Mouse (Mus musculus): ENCODE data around the gene Abhd2. TPM values are rescaled to one million over a fixed set of nuclear protein-coding genes. Genes with fewer than 3 reads are reported as not detected.
A peak's percentile ranks its signal among the peaks of the same experiment; 100 is the strongest.

Gene Abhd2
- polyA plus RNA-seq, 1 experiment from 2014 or later: 5.4 TPM

- Histone ChIP-seq H3K36me3 (no peaks in the 10 kb centered on the region), H3K4me1 (peaks cover 19% of the 10 kb centered on the region; the same call in 1 of the 2 replicates), H3K27ac (no peak overlapping the region), H3K27me3 (ENCODE audit: insufficient read depth, poor library complexity, severe bottlenecking) (peaks cover 8% of the 10 kb centered on the region; the same call in 1 of the 2 replicates), H3K9me3 (no peaks in the 10 kb centered on the region), H3K4me3 (no peak overlapping the region)
- whole genome bisulfite sequencing: 51% methylated on average over 7 of the region's 7 CpGs
- DNase-seq (ENCODE audit: low spot score): no peak
These were observed 25.1 kb upstream of the Abhd2 start for GRCm38 (mm10) chr7:79247881-79248389.

- no peaks in the 10 kb centered on the region for H3K9me3 ChIP-seq
- no peak for DNase-seq (ENCODE audit: low spot score)
- no peak overlapping the region for H3K27ac ChIP-seq
- H3K27me3 ChIP-seq (ENCODE audit: insufficient read depth, poor library complexity, severe bottlenecking): peaks cover 5% of the 10 kb centered on the region; the same call in 1 of the 2 replicates
- H3K4me3 ChIP-seq: no peak overlapping the region
- WGBS: 87% methylated on average over 2 of the region's 2 CpGs
- H3K4me1 ChIP-seq: peaks cover 10% of the 10 kb centered on the region; the same call in 1 of the 2 replicates
- H3K36me3 ChIP-seq: no peaks in the 10 kb centered on the region
These were observed 23.4 kb upstream of the Abhd2 start for GRCm38 (mm10) chr7:79249581-79249980.

GRCm38 (mm10) chr7:79254248-79254888 lies 18.6 kb upstream of the Abhd2 start:
- WGBS: 64% methylated on average over 3 of the region's 3 CpGs

GRCm38 (mm10) chr7:79255350-79255749 lies 17.6 kb upstream of the Abhd2 start:
- 88% methylated on average over 7 of the region's 7 CpGs for WGBS
- no peak overlapping the region for H3K4me3 ChIP-seq
- no peaks in the 10 kb centered on the region for H3K36me3 ChIP-seq
- peaks cover 4% of the 10 kb centered on the region; the same call in 1 of the 2 replicates for H3K27me3 ChIP-seq (ENCODE audit: insufficient read depth, poor library complexity, severe bottlenecking)
- H3K9me3 ChIP-seq: no peaks in the 10 kb centered on the region
- no peak overlapping the region for H3K27ac ChIP-seq
- no peaks in the 10 kb centered on the region for H3K4me1 ChIP-seq
- DNase-seq (ENCODE audit: low spot score): no peak

More at GRCm38 (mm10) chr7:79254248-79254888, 18.6 kb upstream of the Abhd2 start:
- Histone ChIP-seq H3K4me1 (no peaks in the 10 kb centered on the region), H3K27ac (0 out of 2 replicates have a peak overlapping the region, but pooled peaks have one; percentile 30), H3K9me3 (no peaks in the 10 kb centered on the region), H3K4me3 (no peak overlapping the region), H3K27me3 (ENCODE audit: insufficient read depth, poor library complexity, severe bottlenecking) (peaks cover 4% of the 10 kb centered on the region; the same call in 1 of the 2 replicates), H3K36me3 (no peaks in the 10 kb centered on the region)
- DNase-seq (ENCODE audit: low spot score): no peak

DNA sequence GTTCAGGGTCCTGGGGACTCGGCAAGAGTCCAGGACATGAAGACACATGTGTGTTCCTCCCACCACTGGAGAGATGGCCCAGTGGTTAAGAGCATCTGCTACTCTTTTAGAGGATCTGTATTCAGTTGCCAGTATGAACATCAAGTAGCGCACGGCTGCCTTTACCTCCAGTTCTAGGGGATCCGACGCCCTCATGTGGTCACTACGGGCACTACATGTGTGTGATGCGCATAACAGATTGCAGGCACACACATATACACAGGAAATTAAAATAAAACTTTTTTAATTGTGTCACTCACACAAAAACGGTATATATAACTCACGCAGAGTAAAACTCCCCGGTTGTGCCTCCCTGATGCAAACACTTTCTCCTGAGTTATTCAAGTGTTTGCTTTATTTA lies 17.2 kb upstream of the Abhd2 start:
- Histone ChIP-seq H3K27ac (no peak overlapping the region), H3K36me3 (no peaks in the 10 kb centered on the region), H3K9me3 (no peaks in the 10 kb centered on the region), H3K27me3 (ENCODE audit: insufficient read depth, poor library complexity, severe bottlenecking) (peaks cover 4% of the 10 kb centered on the region; the same call in 1 of the 2 replicates), H3K4me3 (no peak overlapping the region), H3K4me1 (no peaks in the 10 kb centered on the region)
- DNase-seq (ENCODE audit: low spot score): no peak
- 79% methylated on average over 10 of the region's 10 CpGs for WGBS

- Histone ChIP-seq H3K9me3 (no peaks in the 10 kb centered on the region), H3K27me3 (ENCODE audit: insufficient read depth, poor library complexity, severe bottlenecking) (peaks cover 4% of the 10 kb centered on the region; the same call in 1 of the 2 replicates), H3K27ac (no peak overlapping the region), H3K36me3 (no peaks in the 10 kb centered on the region), H3K4me1 (no peaks in the 10 kb centered on the region), H3K4me3 (no peak overlapping the region)
- no peak for DNase-seq (ENCODE audit: low spot score)
- 83% methylated on average over 4 of the region's 4 CpGs for WGBS
These were observed 16.3 kb upstream of the Abhd2 start for GRCm38 (mm10) chr7:79256716-79257115.

GRCm38 (mm10) chr7:79258981-79259542 lies 13.9 kb upstream of the Abhd2 start:
- Histone ChIP-seq H3K9me3 (no peaks in the 10 kb centered on the region), H3K4me1 (no peaks in the 10 kb centered on the region), H3K4me3 (no peak overlapping the region), H3K27ac (no peak overlapping the region), H3K36me3 (no peaks in the 10 kb centered on the region), H3K27me3 (ENCODE audit: insufficient read depth, poor library complexity, severe bottlenecking) (peaks cover 5% of the 10 kb centered on the region; the same call in 1 of the 2 replicates)
- WGBS: 83% methylated on average over 10 of the region's 10 CpGs
- no peak for DNase-seq (ENCODE audit: low spot score)

DNA sequence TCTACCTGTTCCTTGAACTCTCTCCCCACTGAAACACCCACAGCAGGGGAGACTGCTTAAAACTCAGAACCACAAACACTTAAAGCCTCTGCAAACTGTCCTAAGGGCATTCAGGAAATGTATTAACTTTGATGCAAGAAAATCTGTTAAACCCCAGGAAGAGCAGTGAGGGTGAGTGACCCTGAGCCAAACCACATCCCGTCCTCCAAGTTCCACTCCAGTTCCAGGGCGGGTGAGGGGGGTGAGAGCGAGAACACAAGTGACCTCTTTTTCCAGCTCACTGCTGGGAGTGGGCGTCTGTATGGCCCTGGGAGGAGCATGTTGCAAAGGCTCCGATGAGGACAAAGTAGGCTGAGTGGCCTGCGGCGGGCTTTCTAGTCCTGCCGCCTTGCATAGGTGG lies 10.5 kb upstream of the Abhd2 start:
- no peak overlapping the region for H3K27ac ChIP-seq
- no peak overlapping the region for H3K4me3 ChIP-seq
- peaks cover 5% of the 10 kb centered on the region; the same call in 1 of the 2 replicates for H3K27me3 ChIP-seq (ENCODE audit: insufficient read depth, poor library complexity, severe bottlenecking)
- no peaks in the 10 kb centered on the region for H3K36me3 ChIP-seq
- 67% methylated on average over 8 of the region's 8 CpGs for WGBS
- DNase-seq (ENCODE audit: low spot score): no peak
- no peaks in the 10 kb centered on the region for H3K4me1 ChIP-seq
- H3K9me3 ChIP-seq: no peaks in the 10 kb centered on the region

- Histone ChIP-seq H3K36me3 (no peaks in the 10 kb centered on the region), H3K27me3 (ENCODE audit: insufficient read depth, poor library complexity, severe bottlenecking) (peaks cover 5% of the 10 kb centered on the region; the same call in 1 of the 2 replicates), H3K4me3 (no peak overlapping the region), H3K27ac (no peak overlapping the region), H3K4me1 (peaks cover 4% of the 10 kb centered on the region; the same call in 1 of the 2 replicates), H3K9me3 (no peaks in the 10 kb centered on the region)
- 76% methylated on average over 3 of the region's 3 CpGs for WGBS
- DNase-seq (ENCODE audit: low spot score): no peak
These were observed 9.2 kb upstream of the Abhd2 start for GRCm38 (mm10) chr7:79263776-79264175.

DNA sequence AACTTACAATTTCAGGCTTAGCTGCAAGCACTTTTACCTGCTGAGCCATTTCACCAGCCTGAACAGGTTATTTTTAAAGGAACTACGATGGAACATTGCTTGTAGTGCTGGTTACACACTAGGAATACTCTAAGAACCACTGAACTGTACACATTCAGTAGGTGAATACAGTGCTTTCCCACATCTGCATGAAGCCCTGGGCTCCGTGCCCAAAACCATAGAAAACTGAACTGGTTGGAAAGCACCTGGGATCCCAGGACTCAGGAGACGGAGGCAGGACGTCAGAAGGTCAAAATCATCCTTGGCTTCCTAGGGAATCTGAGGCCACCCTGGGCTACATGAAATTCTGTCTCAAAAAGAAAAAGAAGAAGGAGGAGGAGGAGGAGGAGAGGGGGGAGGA lies 6.8 kb upstream of the Abhd2 start:
- Histone ChIP-seq H3K27me3 (ENCODE audit: insufficient read depth, poor library complexity, severe bottlenecking) (peaks cover 5% of the 10 kb centered on the region; the same call in 1 of the 2 replicates), H3K27ac (no peak overlapping the region), H3K4me3 (no peak overlapping the region), H3K4me1 (peaks cover 26% of the 10 kb centered on the region), H3K9me3 (no peaks in the 10 kb centered on the region), H3K36me3 (no peaks in the 10 kb centered on the region)
- no peak for DNase-seq (ENCODE audit: low spot score)
- WGBS: 77% methylated on average over 4 of the region's 4 CpGs

GRCm38 (mm10) chr7:79267690-79268388 lies 5.2 kb upstream of the Abhd2 start:
- Histone ChIP-seq H3K4me3 (no peak overlapping the region), H3K27ac (no peak overlapping the region), H3K4me1 (peaks cover 33% of the 10 kb centered on the region), H3K36me3 (no peaks in the 10 kb centered on the region), H3K9me3 (no peaks in the 10 kb centered on the region), H3K27me3 (ENCODE audit: insufficient read depth, poor library complexity, severe bottlenecking) (no peaks in the 10 kb centered on the region)
- DNase-seq (ENCODE audit: low spot score): no peak
- WGBS: 35% methylated on average over 7 of the region's 7 CpGs

DNA sequence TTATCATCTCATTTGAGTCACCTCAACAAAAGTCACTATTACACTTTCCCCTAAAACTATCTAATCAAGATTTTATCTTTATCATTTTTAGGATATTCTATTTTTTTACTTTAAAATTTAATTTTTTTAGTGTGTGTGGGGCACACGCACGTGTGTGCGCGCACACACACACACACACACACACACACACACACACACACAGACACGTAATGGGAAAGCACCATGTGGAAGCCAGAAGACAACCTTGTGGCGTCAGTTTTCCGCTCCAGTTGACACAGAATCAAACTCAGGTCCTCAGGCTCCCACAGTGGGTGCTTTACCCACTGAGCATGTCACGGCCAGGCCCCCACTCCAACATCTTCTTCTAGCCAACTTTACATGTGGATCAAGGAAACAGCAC lies 4.1 kb upstream of the Abhd2 start:
- no peak for DNase-seq (ENCODE audit: low spot score)
- Histone ChIP-seq H3K36me3 (no peaks in the 10 kb centered on the region), H3K27me3 (ENCODE audit: insufficient read depth, poor library complexity, severe bottlenecking) (no peaks in the 10 kb centered on the region), H3K9me3 (no peaks in the 10 kb centered on the region), H3K4me1 (peaks cover 37% of the 10 kb centered on the region), H3K4me3 (no peak overlapping the region), H3K27ac (peak overlapping the region; percentile 85; the same call in 1 of the 2 replicates)
- WGBS: 87% methylated on average over 8 of the region's 8 CpGs

GRCm38 (mm10) chr7:79269411-79269810 lies 3.6 kb upstream of the Abhd2 start:
- H3K4me3 ChIP-seq: no peak overlapping the region; the same call in 1 of the 2 replicates
- peaks cover 43% of the 10 kb centered on the region for H3K4me1 ChIP-seq
- H3K9me3 ChIP-seq: no peaks in the 10 kb centered on the region
- no peaks in the 10 kb centered on the region for H3K36me3 ChIP-seq
- peak overlapping the region; percentile 85; the same call in 1 of the 2 replicates for H3K27ac ChIP-seq
- H3K27me3 ChIP-seq (ENCODE audit: insufficient read depth, poor library complexity, severe bottlenecking): no peaks in the 10 kb centered on the region
- no peak for DNase-seq (ENCODE audit: low spot score)
- WGBS: 23% methylated on average over 8 of the region's 8 CpGs

Measured in heart, embryonic 10.5 days (tissue).